Mouse (Mus musculus) CH12.LX (cell line): ENCODE measurements around the gene Rdh16. TPM values are rescaled to one million over a fixed set of nuclear protein-coding genes. Genes with fewer than 3 reads are reported as not detected.
"Not testable (repeated sequence)": the region's sequence is repeated elsewhere in the genome, so short reads cannot be mapped to it uniquely, and the experiment has no call there.

Source experiments
- DNase-seq: peaks from one replicate; pipeline ENCODE4 v3.0.0-alpha.2; 2013; ENCODE audit errors: extremely low read depth
- H3K27ac ChIP-seq: 2 replicates; pipeline ENCODE4 v1.5.1; 2012; ENCODE audit warnings: low read depth, mild to moderate bottlenecking, control low read depth, moderate library complexity; ENCODE audit not compliant: insufficient read depth
- H3K27me3 ChIP-seq: replicated peaks from 2 replicates; pipeline ENCODE3; 2012; ENCODE audit warnings: inconsistent platforms
- H3K36me3 ChIP-seq, 2 experiments: replicated peaks in 1 of 2; 2 replicates each; pipeline versions ENCODE3 to v1.6.1; 2012; ENCODE audit warnings: inconsistent platforms in 1 of 2, low read length in 1 of 2, mild to moderate bottlenecking in 1 of 2, mixed read lengths in 1 of 2, moderate library complexity in 1 of 2; ENCODE audit not compliant: control insufficient read depth in 1 of 2, insufficient read depth in 1 of 2
- H3K4me1 ChIP-seq, 2 experiments: 2 replicates each; pipeline ENCODE4 v1.6.1; 2012; ENCODE audit warnings: inconsistent platforms in 1 of 2, moderate library complexity in 1 of 2; ENCODE audit not compliant: insufficient read depth in 2 of 2, control insufficient read depth in 1 of 2
- H3K4me2 ChIP-seq: 2 replicates; pipeline ENCODE4 v1.6.1; 2012; ENCODE audit warnings: low read depth, mild to moderate bottlenecking, control low read depth; ENCODE audit not compliant: poor library complexity, insufficient read depth, severe bottlenecking
- H3K4me3 ChIP-seq, 3 experiments: fragments of 150-350 bp in 1 of 3; sonication (generic) in 1 of 3; replicated peaks in 1 of 3; 2 replicates each; pipeline versions ENCODE3 to v1.5.1; 2011 to 2012; ENCODE audit warnings: low read depth in 2 of 3, low read length in 2 of 3, mild to moderate bottlenecking in 2 of 3, moderate library complexity in 2 of 3, control low read depth in 1 of 3, improper control_type of control experiment in 1 of 3, inconsistent platforms in 1 of 3, mixed read lengths in 1 of 3; ENCODE audit not compliant: poor library complexity in 1 of 3
- H3K79me2 ChIP-seq: replicated peaks from 2 replicates; pipeline ENCODE4 v1.6.1; 2012; ENCODE audit warnings: mild to moderate bottlenecking, moderate library complexity; ENCODE audit not compliant: control insufficient read depth, poor library complexity, insufficient read depth, severe bottlenecking; ENCODE audit errors: extremely low read depth
- H3K9ac ChIP-seq: 2 replicates; pipeline ENCODE4 v1.6.1; 2012; ENCODE audit warnings: low read depth, mild to moderate bottlenecking, control low read depth, moderate library complexity; ENCODE audit not compliant: insufficient read depth
- H3K9me3 ChIP-seq: replicated peaks from 2 replicates; pipeline ENCODE3; 2012; ENCODE audit warnings: low read length, inconsistent platforms, mixed read lengths
- BHLHE40 ChIP-seq: IDR thresholded peaks from 2 replicates; pipeline ENCODE4 v1.6.1; 2011; ENCODE audit warnings: mild to moderate bottlenecking, low read depth, low read length, improper control_type of control experiment
- CHD2 ChIP-seq: IDR thresholded peaks from 2 replicates; pipeline ENCODE4 v1.6.1; 2011; ENCODE audit warnings: low read length, improper control_type of control experiment
- CTCF ChIP-seq, 2 experiments: IDR thresholded peaks in 1 of 2; conservative IDR thresholded peaks in 1 of 2; 2 replicates each; pipeline ENCODE4 v1.5.1; 2011 to 2012; ENCODE audit warnings: low read depth in 2 of 2, low read length in 2 of 2, improper control_type of control experiment in 1 of 2, inconsistent platforms in 1 of 2, mild to moderate bottlenecking in 1 of 2, moderate library complexity in 1 of 2
- GABPA ChIP-seq: IDR thresholded peaks from 2 replicates; pipeline ENCODE4 v1.6.1; 2012; ENCODE audit warnings: low read depth, low read length, improper control_type of control experiment, inconsistent platforms; ENCODE audit not compliant: insufficient replicate concordance
- JUN ChIP-seq: IDR thresholded peaks from 2 replicates; pipeline ENCODE4 v1.6.1; 2011; ENCODE audit warnings: low read depth, mild to moderate bottlenecking, low read length, improper control_type of control experiment, moderate library complexity; ENCODE audit not compliant: insufficient read depth
- RAD21 ChIP-seq: IDR thresholded peaks from 2 replicates; pipeline ENCODE4 v1.6.1; 2011; ENCODE audit warnings: low read depth, mild to moderate bottlenecking, low read length, improper control_type of control experiment, moderate library complexity
- SIN3A ChIP-seq: IDR thresholded peaks from 2 replicates; pipeline ENCODE4 v1.6.1; 2012; ENCODE audit warnings: low read length, improper control_type of control experiment, inconsistent platforms
- TBP ChIP-seq: conservative IDR thresholded peaks from 2 replicates; pipeline ENCODE4 v1.6.1; 2011; ENCODE audit warnings: low read depth, low read length, improper control_type of control experiment
- TCF12 ChIP-seq: IDR thresholded peaks from 2 replicates; pipeline ENCODE4 v1.6.1; 2014; ENCODE audit warnings: low read depth, mild to moderate bottlenecking, inconsistent platforms, low read length, improper control_type of control experiment
- USF2 ChIP-seq: conservative IDR thresholded peaks from 2 replicates; pipeline ENCODE4 v1.6.1; 2011; ENCODE audit warnings: low read depth, low read length, improper control_type of control experiment
- ZC3H11A ChIP-seq: IDR thresholded peaks from 2 replicates; pipeline ENCODE4 v1.6.1; 2012; ENCODE audit warnings: low read depth, mild to moderate bottlenecking, inconsistent platforms, low read length, improper control_type of control experiment
- ZKSCAN1 ChIP-seq: IDR thresholded peaks from 2 replicates; pipeline ENCODE4 v1.6.1; 2012; ENCODE audit warnings: low read depth, inconsistent platforms, low read length, improper control_type of control experiment, borderline replicate concordance
- ZMIZ1 ChIP-seq: IDR thresholded peaks from 2 replicates; pipeline ENCODE4 v1.6.1; 2012; ENCODE audit warnings: low read depth, mild to moderate bottlenecking, inconsistent platforms, low read length, improper control_type of control experiment
- ZNF384 ChIP-seq: IDR thresholded peaks from 2 replicates; pipeline ENCODE4 v1.6.1; 2012; ENCODE audit warnings: low read depth, low read length, improper control_type of control experiment, inconsistent platforms
- dilution Hi-C: fragments of 300-500 bp; cut with MboI; formaldehyde crosslinking; loops from 2 replicates; pipeline ENCODE4 v1.14.3; 2020; ENCODE audit warnings: low sequenced_read_pairs; ENCODE audit not compliant: extremely low pct_unique_long_range_greater_than_20kb, extremely low pct_ligation_motif_present
- in situ Hi-C: fragments of 300-500 bp; cut with MboI; formaldehyde crosslinking; loops from 3 replicates; pipeline ENCODE4 v1.14.3; 2019; ENCODE audit warnings: low sequenced_read_pairs, low pct_ligation_motif_present, low pct_unique_long_range_greater_than_20kb, mixed read lengths
- polyA plus RNA-seq: library from polyadenylated mRNA; unstranded; fragments of >175 nt; gene quantifications from 2 replicates; pipeline ENCODE4 v1.2.1, GENCODE M21; 2012; ENCODE audit warnings: low read depth; ENCODE audit not compliant: insufficient read length
- total RNA-seq, 2 experiments: library from RNA; depleted of rRNA; stranded (reverse); fragments of 300-350 nt in 1 of 2; fragments of >200 nt in 1 of 2; gene quantifications; 2 replicates each; pipeline ENCODE4 v1.2.3; 2012 to 2014

The Rdh16 gene
- total and polyA plus RNA-seq, 3 experiments: not detected

DNA sequence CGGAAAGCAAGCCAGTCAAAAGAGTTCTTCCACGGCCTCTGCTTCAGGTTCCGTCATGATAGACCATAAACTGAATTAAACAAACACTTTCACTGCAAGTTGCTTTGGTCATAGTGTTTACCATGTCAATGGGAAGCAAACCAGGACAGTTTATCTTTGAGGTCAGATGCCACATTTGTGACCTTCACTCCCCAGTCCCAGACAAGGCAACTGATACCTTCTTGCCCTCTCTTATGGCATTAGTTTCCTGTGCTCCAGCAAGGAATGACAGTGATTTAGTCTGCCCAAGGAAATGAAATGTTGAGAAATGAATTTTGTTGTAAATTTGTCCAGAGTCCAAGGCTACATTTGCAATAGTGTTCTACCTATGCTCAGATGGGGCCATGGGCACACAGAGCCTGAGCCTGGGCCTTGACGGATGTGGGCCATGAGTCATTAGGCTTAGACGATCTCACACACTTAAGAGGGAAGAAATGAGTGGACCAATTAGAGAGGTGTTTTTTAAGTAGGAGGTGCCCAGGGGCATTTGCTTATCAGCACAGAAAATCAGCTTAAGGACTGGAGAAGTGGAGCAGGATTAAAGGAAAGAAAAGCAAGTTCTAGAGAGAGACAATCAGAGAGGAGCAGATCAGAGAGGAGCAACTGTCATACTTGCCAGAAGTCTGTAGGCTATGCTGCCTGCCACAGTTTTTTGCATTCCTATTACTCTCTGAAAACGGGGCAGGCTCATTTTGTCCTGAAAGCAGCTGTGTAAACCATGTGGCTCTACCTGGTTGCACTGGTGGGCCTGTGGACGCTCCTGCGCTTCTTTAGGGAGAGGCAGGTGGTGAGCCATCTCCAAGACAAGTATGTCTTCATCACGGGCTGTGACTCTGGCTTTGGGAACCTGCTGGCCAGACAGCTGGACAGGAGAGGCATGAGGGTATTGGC, 41.5 kb upstream of the Rdh16 start, which contains the start of the genes Rdh1 and Rdh16f1:
Gene Rdh1, plus strand, starts transcription at position 541 of the 930 bp plus-strand sequence.
Gene Rdh16f1, plus strand, starts transcription at position 607 of the 930 bp plus-strand sequence.
- Histone ChIP-seq H3K4me1 (no peaks in the 10 kb centered on the region), H3K9ac (no peak within 1 kb of the TSS), H3K4me2 (no peak within 1 kb of the TSS), H3K36me3 (no peaks in the 10 kb centered on the region), H3K79me2 (no peaks in the 10 kb centered on the region), H3K9me3 (peaks cover 7% of the 10 kb centered on the region), H3K4me3 (no peak within 1 kb of the TSS), H3K27me3 (peaks cover 41% of the 10 kb centered on the region), H3K27ac (no peak within 1 kb of the TSS)
- TF ChIP-seq JUN (no peak), CHD2 (no peak), ZNF384 (no peak), TBP (no peak), RAD21 (no peak), ZMIZ1 (no peak), ZKSCAN1 (no peak), TCF12 (no peak), GABPA (no peak), ZC3H11A (no peak), BHLHE40 (no peak), USF2 (no peak), SIN3A (no peak), CTCF (conservative IDR thresholded peaks at IDR 0.05 in 1 of 2, IDR thresholded peaks at IDR 0.05 in 1 of 2; ENCODE audit: low read depth in 2 of 2, low read length in 2 of 2) (no peak)
- dilution Hi-C loops: no loop called here
- in situ Hi-C loops: loop anchor here (5.0 kb wide), 1 partner anchor 48 kb away; no protein-coding TSS in a partner anchor
- no peak for DNase-seq

DNA sequence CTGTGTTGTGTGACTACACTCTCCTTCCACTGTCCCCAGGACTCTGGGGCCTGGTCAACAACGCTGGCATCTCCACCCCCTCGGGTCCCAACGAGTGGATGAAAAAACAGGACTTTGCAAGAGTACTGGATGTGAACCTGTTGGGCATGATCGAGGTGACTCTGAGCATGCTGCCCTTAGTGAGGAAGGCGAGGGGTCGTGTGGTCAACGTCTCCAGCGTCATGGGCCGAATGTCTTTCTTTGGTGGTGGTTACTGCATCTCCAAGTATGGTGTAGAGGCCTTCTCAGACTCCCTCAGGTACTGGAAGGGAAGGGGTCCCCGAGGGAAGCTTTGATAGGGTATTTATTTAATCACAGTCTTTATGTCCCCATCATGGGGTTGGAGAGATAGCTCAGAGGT, 38.0 kb upstream of the Rdh16 start:
- H3K4me3 ChIP-seq, H3K4me1 ChIP-seq, H3K9me3 ChIP-seq, H3K27ac ChIP-seq, H3K4me2 ChIP-seq, dilution Hi-C loops, H3K9ac ChIP-seq, DNase-seq, H3K79me2 ChIP-seq, H3K36me3 ChIP-seq: not testable (repeated sequence)
- H3K27me3 ChIP-seq: peaks cover 51% of the 10 kb centered on the region
- in situ Hi-C loops: loop anchor here (5.0 kb wide), 1 partner anchor 44 kb away; no protein-coding TSS in a partner anchor
